Mouse (Mus musculus) olfactory bulb, adult 2 months (tissue): Measurements from ENCODE around the gene Krtap6-1.

Experiments used
- CTCF ChIP-seq: fragments of 200-500 bp; IDR thresholded peaks from 2 replicates; pipeline ENCODE4 v1.5.1; 2012; ENCODE audit warnings: low read depth, mild to moderate bottlenecking, low read length, moderate library complexity; ENCODE audit not compliant: insufficient read depth
- POLR2A ChIP-seq: fragments of 200-500 bp; IDR thresholded peaks from 2 replicates; pipeline ENCODE4 v1.6.1; 2012; ENCODE audit warnings: mild to moderate bottlenecking, low read depth, low read length, moderate library complexity; ENCODE audit not compliant: insufficient read depth

- no peak for TF ChIP-seq POLR2A
- no peak for TF ChIP-seq CTCF
These were observed 20.8 kb upstream of the Krtap6-1 start, which contains the start of gene Krtap22-2 for GRCm38 (mm10) chr16:89010659-89011058.
